Mouse (Mus musculus): ENCODE results near the gene Notch3.

DNA sequence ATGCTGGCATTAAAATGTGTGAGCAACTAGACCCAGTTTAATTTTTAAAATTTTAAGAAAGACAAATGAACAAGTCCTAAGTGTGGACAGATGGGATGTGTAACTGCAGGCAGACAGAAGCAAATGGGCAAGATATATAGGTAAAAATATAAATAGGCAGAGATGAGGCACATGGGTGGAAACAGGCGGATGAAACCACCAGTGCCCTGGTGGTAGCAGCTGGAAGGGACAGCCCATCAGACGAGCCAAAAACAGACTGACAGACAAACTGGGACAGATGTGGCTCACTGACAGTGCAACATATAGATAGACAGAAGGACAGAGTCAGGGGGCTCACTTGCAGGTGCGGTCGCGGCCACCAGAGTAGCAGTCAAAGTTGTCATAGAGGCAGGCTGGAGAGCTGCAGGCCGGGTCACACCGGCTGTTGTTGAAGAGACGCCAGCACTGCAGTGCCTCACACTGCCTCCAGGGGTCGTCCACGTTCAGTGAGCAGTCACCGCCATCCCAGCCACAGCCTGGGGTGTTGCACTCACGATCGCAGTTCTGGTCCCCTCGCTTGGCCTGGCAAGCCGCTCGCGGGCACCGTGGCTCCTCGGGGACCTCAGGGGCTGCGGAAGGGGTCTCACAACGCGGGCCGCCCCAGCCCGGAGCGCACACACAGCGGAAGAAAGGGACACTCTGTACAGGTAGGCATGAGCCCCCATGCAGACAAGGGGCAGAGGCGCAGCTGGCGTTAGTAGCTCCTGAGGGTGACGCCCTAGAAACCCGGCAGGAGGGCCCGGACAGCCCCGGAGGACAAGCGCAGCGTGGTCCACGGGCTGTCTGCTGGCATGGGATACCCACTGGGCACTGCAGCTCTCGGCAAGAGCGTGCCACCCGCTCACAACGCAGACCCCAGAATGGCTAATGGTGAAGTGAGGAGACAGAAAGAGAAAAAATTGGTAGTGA, 23.5 kb downstream of the Notch3 start:
- TF ChIP-seq POLR2A (IDR thresholded peaks at IDR 0.05; ENCODE audit: borderline replicate concordance, extremely low read depth, insufficient read depth, insufficient read length, poor library complexity, severe bottlenecking) (no peak), CTCF (IDR thresholded peaks at IDR 0.05; ENCODE audit: borderline replicate concordance, extremely low read depth, insufficient read depth, insufficient read length) (peak; percentile 89)
